Mouse (Mus musculus) natural killer cell, adult 2 months (primary cell): ENCODE results near the gene Dcun1d4.
"Not testable (repeated sequence)": the region's sequence is repeated elsewhere in the genome, so short reads cannot be mapped to it uniquely, and the experiment has no call there.

Experiments used
- DNase-seq, 2 experiments: peaks; one replicate each; pipeline ENCODE4 v3.0.0; 2022; ENCODE audit warnings: low spot score in 2 of 2

Gene Dcun1d4

DNA sequence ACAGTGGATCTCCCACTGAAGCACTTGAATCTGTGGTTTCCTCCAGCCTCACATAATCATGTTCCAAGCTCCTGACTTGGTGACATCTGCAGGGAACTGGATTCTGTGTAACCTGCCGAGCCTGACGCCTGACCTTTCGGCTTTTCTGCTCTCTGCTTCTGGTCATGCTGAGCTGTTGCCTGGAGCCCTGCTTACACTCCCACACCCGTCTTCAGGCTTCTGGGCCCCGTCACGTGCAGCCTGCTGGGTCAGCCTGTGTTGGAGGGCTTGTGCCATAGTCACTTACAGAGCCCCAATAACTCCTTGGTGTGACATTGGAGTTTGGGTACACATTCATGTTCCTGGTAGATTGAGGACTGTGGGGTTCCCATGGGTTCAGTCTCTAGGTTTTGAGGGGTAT is 64.8 kb downstream of the Dcun1d4 start:
- DNase-seq = no peak

DNA sequence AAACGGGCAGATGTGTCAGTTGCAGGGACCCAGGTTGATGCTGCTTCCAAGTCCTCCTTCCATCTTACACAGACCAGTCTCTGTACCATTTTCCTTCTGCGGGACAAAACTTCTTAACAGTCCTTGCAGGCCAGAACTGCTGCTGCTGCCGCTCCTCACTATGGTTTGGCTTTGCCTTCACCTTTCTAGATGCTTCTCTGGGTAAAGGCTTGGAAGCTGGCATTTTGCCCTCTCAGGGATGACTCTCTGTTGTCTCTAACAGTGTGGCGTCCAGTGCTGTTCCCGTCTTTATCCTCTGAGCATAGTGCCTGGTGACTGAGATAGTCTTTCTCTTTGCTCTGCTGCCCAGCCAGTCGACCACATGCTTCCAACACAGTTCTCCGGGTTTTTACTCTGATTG is 66.5 kb downstream of the Dcun1d4 start:
- DNase-seq = no peak

GRCm38 (mm10) chr5:73548237-73548636 is 67.4 kb downstream of the Dcun1d4 start:
- no peak for DNase-seq

DNA sequence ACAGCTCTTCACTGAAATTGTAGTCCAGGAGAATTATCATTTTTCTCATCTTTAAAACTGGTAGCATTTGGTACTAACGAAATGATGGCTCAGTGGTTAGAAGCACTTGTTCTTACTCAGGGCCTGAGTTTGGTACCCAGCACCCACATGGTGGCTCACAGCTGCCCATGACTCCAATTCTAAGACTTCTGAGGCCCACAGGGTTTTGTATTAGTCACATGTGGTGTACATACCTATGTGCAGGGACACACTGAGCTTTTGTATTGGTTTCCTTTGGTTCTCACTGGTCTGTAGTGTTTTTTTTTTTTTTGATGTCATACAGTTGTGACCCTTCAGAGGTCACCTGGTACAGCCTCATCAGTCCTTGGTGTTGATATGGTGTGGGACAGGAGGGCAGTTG is 68.0 kb downstream of the Dcun1d4 start:
- DNase-seq = no peak

GRCm38 (mm10) chr5:73551836-73552235 is 71.0 kb downstream of the Dcun1d4 start:
- DNase-seq = no peak

- no peak for DNase-seq
These were observed 73.1 kb downstream of the Dcun1d4 start for GRCm38 (mm10) chr5:73553903-73554302.

GRCm38 (mm10) chr5:73555096-73555852 is 74.5 kb downstream of the Dcun1d4 start:
- no peak for DNase-seq

GRCm38 (mm10) chr5:73556733-73557425 is 76.1 kb downstream of the Dcun1d4 start:
- no peak for DNase-seq

DNA sequence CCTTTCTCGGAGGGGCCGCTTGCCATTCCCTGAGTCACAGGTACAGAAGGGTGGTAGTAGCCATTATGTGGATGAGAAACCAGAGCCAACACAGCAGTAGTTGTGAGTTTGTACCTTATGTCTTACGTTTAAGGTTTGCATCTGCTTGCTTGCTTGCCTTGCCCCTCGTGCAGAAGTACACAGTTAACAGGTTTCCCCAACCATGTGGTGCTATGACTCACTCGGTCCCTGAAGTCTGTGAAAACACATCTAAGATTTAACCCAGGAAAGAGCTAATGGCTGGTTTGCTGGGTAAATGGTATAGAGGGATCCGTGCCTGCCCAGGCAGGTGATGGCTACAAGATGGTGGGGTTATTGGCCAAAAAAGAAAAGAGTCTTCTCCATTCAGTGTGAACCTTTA is 78.0 kb downstream of the Dcun1d4 start:
- DNase-seq = no peak

DNA sequence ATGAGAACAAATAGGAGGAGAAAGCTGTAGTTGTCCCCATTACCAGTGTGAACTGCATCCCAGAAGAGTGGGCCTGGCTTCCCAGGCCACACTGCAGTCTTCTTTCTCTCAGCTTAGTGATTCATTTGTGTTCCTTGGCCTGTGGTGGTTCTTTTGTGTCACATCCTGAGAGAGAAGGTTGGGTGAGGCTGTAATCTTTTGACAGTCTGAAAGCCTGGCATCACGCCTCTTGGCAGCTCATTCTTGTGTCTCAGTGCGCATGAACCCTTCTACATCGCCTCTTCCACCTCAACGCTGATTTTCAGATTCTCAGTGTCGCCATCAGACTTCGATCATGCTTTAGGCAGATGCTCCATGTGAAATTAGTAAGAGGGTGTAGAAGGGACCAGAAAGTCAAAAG is 83.2 kb downstream of the Dcun1d4 start:
- DNase-seq = no peak

GRCm38 (mm10) chr5:73566119-73566518 is 85.3 kb downstream of the Dcun1d4 start:
- DNase-seq = no peak

GRCm38 (mm10) chr5:73566892-73567291 is 86.1 kb downstream of the Dcun1d4 start:
- no peak for DNase-seq

GRCm38 (mm10) chr5:73569181-73569580 is 88.4 kb downstream of the Dcun1d4 start:
- DNase-seq = no peak

GRCm38 (mm10) chr5:73571395-73572156 is 90.8 kb downstream of the Dcun1d4 start:
- no peak for DNase-seq

DNA sequence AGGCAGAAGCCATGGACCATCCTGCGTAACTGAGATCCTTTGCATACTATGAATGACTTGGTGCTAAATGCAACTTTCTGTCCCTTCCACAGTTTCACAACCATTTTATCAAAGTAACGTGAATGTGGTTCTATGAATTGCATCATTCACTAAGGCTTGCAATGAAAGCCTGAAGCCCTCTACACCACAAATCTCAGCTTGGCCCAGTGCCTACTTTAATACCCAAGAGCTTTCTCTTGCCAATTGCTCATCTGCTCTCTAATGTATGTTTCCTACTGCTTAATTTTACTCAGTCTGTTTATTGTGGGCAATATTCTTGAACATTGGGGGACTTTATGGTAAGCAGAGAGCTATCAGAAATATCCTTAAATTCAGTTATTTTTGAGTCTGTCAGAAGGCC is 92.0 kb downstream of the Dcun1d4 start:
- DNase-seq = no peak

GRCm38 (mm10) chr5:73573789-73574188 is 93.0 kb downstream of the Dcun1d4 start:
- DNase-seq = no peak

DNA sequence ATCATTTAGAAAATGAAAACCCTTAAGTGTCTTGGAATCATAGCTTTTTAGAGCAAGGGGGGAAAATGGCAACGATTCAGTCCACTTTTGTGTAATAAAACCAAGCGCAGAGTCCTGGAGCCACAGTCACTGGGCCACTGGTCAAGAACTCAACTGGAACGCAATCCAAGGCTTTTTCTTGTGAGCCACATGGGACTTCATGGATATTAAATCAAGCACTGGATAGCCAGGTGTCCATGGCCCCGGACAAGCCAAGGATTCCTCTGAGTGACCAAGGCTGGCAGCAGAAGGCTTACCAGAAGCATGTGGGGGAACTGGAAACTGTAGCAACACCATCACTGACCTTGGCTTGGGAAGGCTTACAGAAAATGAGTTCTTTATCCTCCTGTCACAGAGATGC is 93.8 kb downstream of the Dcun1d4 start:
- DNase-seq = no peak

GRCm38 (mm10) chr5:73576708-73577107 is 95.9 kb downstream of the Dcun1d4 start:
- no peak for DNase-seq

- DNase-seq = no peak
These were observed 97.3 kb downstream of the Dcun1d4 start for GRCm38 (mm10) chr5:73578131-73578530.

DNA sequence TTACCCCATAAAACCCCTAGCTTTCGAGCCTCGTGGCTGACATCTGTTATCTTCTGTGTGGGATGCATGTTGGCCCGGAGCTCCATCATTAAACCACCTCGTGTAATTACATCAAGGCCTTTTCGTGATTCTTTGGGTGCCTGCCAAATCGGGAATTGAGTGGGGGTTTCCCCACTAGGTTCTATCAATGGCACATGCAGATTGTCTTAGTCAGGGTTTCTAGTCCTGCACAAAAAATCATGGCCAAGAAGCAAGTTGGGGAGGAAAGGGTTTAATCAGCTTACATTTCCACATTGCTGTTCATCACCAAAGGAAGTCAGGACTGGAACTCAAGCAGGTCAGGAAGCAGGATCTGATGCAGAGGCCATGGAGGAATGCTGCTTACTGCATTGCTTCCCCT is 103.2 kb downstream of the Dcun1d4 start:
- DNase-seq = not testable (repeated sequence)

GRCm38 (mm10) chr5:73585212-73586115 is 104.7 kb downstream of the Dcun1d4 start:
- no peak for DNase-seq

DNA sequence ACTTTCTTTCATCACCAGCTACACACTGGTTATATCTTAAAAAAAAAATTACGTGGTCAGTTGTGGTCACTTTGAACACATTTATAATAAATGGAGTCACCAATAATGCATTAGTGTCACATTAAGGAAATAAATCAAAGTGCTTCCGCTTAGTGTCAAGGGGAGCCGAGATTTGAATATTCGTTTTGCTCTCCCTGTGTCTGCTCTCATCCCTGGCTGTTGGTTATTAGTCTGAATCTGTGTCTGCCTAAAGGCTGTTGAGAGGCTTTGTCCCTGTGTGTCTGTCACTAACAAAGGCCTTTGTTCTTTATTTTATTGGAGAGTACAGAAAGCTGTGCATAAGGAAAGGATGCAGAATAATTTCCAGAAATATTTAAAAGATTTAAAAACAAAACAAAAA is 105.8 kb downstream of the Dcun1d4 start:
- DNase-seq = no peak
